Mouse (Mus musculus) heart, adult 2 months (tissue): ENCODE data around the gene Pex1. TPM values are rescaled to one million over a fixed set of nuclear protein-coding genes. Genes with fewer than 3 reads are reported as not detected.
"Not testable (repeated sequence)": the region's sequence is repeated elsewhere in the genome, so short reads cannot be mapped to it uniquely, and the experiment has no call there.

Experiments used
- DNase-seq, 2 experiments: peaks; one replicate each; pipeline ENCODE4 v3.0.0; 2021
- H3K27ac ChIP-seq: fragments of 200-600 bp; 2 replicates; pipeline ENCODE4 v1.8.1; 2022
- H3K27me3 ChIP-seq: fragments of 200-500 bp; 2 replicates; pipeline ENCODE4 v1.6.1; 2012; ENCODE audit warnings: mild to moderate bottlenecking, low read length, inconsistent platforms, mixed read lengths; ENCODE audit not compliant: control insufficient read depth, insufficient read depth
- H3K36me3 ChIP-seq: fragments of 200-500 bp; 2 replicates; pipeline ENCODE4 v1.6.1; 2012; ENCODE audit warnings: low read length, inconsistent platforms; ENCODE audit not compliant: control insufficient read depth, insufficient read depth
- H3K4me1 ChIP-seq: fragments of 200-500 bp; 2 replicates; pipeline ENCODE4 v1.6.1; 2011; ENCODE audit warnings: low read length; ENCODE audit not compliant: control insufficient read depth, insufficient read depth
- H3K4me3 ChIP-seq: fragments of 200-600 bp; 2 replicates; pipeline ENCODE4 v1.8.1; 2022
- H3K79me2 ChIP-seq: fragments of 200-500 bp; replicated peaks from 2 replicates; pipeline ENCODE4 v1.6.1; 2012; ENCODE audit warnings: mild to moderate bottlenecking, inconsistent platforms, low read length, moderate library complexity, mixed read lengths; ENCODE audit not compliant: control insufficient read depth, insufficient read depth
- H3K9ac ChIP-seq: fragments of 200-500 bp; 2 replicates; pipeline ENCODE4 v1.6.1; 2012; ENCODE audit warnings: low read depth, mild to moderate bottlenecking, control low read depth, inconsistent platforms, low read length, mixed read lengths
- CTCF ChIP-seq: fragments of 200-600 bp; IDR thresholded peaks from 2 replicates; pipeline ENCODE4 v1.8.1; 2022; ENCODE audit warnings: antibody characterized with exemption, mild to moderate bottlenecking, moderate library complexity
- EP300 ChIP-seq: fragments of 200-500 bp; IDR thresholded peaks from 2 replicates; pipeline ENCODE4 v1.6.1; 2011; ENCODE audit warnings: low read depth, low read length, control low read depth; ENCODE audit not compliant: insufficient read depth
- POLR2A ChIP-seq: fragments of 200-500 bp; IDR thresholded peaks from 2 replicates; pipeline ENCODE4 v1.6.1; 2011; ENCODE audit warnings: mild to moderate bottlenecking, low read depth, low read length, control low read depth; ENCODE audit not compliant: insufficient read depth
- WGBS: fragments of 180-500 bp; shearing (Covaris S2); methylation state at CpG from one replicate; pipeline ENCODE4 v1.1.7; 2018; 5-methylcytosine and 5-hydroxymethylcytosine counted together
- intact Hi-C: fragments of 180-260 bp; cut with DNase I; formaldehyde crosslinking; loops from one replicate; pipeline ENCODE4 v1.15.1; 2025
- polyA plus RNA-seq: library from polyadenylated mRNA; depleted of rRNA; stranded (reverse); fragments of >200 nt; gene quantifications from 2 replicates; pipeline ENCODE4 v1.2.3, GENCODE M21; 2012
- total RNA-seq, 2 experiments: library from RNA; stranded (reverse); gene quantifications; 2 replicates each; pipeline ENCODE4 v1.2.3; 2021

Gene Pex1
- total and polyA plus RNA-seq, 3 experiments: 5.4 to 9.3 (median 8.8) TPM

DNA sequence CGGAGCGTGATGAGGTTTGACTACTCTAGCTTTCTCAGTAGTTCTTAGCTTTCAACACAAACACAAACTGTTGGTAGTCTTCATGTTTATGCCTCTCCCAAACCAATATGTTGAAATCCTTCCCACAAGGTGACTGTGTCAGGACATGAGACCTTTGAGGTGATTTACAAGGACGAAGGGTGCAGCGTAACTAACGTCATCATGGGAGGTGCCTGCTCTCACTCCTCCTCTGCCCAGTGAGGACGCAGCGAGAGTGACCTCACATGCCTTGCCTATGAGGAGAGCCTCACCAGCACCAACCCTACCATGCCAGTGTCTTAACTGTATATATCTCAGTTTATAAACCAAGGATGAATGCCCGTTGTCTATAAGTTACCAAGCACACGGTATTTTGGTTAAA lies 11.2 kb downstream of the Pex1 start:
- no peaks in the 10 kb centered on the region for H3K79me2 ChIP-seq
- 95% methylated on average over 9 of the region's 9 CpGs for WGBS
- H3K9ac ChIP-seq: no peak overlapping the region
- intact Hi-C loops: no loop called here
- TF ChIP-seq POLR2A (no peak), CTCF (no peak)
- H3K4me1 ChIP-seq: no peaks in the 10 kb centered on the region
- no peaks in the 10 kb centered on the region for H3K27me3 ChIP-seq
- H3K36me3 ChIP-seq: no peaks in the 10 kb centered on the region
- DNase-seq: no peak
- H3K27ac ChIP-seq: no peak overlapping the region
- no peak overlapping the region for H3K4me3 ChIP-seq

DNA sequence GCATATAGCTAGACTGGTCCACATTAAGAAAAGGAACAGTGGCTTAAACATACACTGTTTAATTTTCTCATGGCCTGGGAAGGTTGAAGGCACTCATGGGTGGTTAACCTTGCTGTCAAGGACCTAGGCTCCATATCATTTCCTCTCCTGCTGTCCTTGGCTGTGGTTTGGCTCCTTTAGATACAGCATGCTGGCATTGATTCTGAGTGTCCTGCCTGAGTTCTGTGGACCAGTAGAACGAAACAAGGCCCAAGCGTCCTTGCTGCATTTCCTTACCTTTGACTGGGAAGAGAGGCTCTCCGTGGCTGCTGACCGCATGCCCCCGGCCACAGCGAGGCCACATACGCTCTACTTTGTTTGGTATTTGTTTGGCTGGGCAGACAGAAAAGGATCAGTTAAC lies 13.4 kb downstream of the Pex1 start:
- no peaks in the 10 kb centered on the region for H3K36me3 ChIP-seq
- H3K4me1 ChIP-seq: no peaks in the 10 kb centered on the region
- no peak overlapping the region for H3K4me3 ChIP-seq
- WGBS: 93% methylated on average over 7 of the region's 7 CpGs
- no peak overlapping the region for H3K27ac ChIP-seq
- intact Hi-C loops: no loop called here
- TF ChIP-seq CTCF: no peak
- TF ChIP-seq POLR2A: no peak
- TF ChIP-seq EP300: no peak
- H3K9ac ChIP-seq: no peak overlapping the region
- no peaks in the 10 kb centered on the region for H3K27me3 ChIP-seq
- DNase-seq: no peak
- no peaks in the 10 kb centered on the region for H3K79me2 ChIP-seq

DNA sequence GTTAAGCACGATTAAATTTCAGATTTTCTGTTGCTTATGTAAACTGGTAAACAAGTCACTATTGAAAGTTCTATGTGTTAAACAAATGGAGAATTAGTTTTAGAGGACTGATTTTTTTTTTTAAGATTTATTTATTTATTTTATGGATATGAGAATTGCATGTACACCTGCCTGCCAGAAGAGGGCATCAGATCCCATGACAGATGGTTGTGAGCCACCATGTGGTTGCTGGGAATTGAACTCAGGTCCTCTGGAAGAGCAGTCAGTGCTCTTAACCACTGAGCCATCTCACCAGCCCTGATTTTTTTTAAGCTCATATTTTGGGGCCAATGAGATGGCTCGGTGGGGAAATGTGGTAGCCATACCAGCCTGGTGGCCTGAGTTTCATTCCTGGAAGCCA lies 16.0 kb downstream of the Pex1 start:
- H3K36me3 ChIP-seq, DNase-seq, H3K79me2 ChIP-seq, H3K27me3 ChIP-seq, intact Hi-C loops, H3K9ac ChIP-seq, H3K4me3 ChIP-seq, H3K4me1 ChIP-seq, H3K27ac ChIP-seq: not testable (repeated sequence)
- WGBS: 97% methylated on average over 2 of the region's 2 CpGs
- TF ChIP-seq CTCF: peak; percentile 45

DNA sequence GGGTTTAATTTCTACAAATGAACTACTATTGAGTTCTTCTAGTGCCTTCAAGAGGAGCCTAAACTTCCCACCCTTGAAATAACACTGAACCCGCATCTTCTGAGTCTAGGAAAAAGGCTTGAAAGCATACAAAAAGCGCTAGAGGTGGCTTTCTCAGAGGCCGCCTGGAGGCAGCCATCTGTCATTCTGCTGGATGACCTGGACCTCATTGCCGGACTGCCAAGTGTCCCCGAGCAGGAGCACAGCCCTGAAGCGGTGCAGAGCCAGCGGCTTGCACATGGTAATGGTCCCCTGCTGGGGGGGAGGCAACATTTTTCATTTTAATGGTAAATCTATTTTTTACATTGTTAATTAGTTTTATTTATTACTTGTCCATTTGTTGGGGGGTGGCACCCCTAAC lies 24.6 kb downstream of the Pex1 start:
- no peak overlapping the region for H3K4me3 ChIP-seq
- no peaks in the 10 kb centered on the region; the same call in 1 of the 2 replicates for H3K36me3 ChIP-seq

DNA sequence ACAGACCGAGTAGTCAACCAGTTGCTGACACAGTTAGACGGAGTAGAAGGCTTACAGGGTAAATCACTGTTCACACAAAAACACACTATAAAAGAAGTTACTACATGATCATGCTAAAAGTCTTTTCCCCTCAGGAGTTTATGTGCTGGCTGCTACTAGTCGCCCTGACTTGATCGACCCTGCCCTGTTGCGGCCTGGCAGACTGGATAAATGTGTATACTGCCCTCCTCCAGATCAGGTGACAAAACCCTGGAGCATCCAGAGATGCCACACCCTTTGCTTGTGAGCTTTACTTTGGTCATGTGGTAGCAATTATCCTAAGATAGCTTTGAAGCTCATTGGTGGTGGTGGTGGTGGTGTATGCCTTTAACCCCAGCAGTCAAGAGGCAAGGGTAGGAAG lies 34.2 kb downstream of the Pex1 start:
- H3K9ac ChIP-seq: no peak overlapping the region
- WGBS: 92% methylated on average over 5 of the region's 5 CpGs
- no peaks in the 10 kb centered on the region for H3K36me3 ChIP-seq
- no peak overlapping the region for H3K4me3 ChIP-seq
- intact Hi-C loops: no loop called here
- TF ChIP-seq CTCF (no peak), POLR2A (no peak), EP300 (no peak)
- no peaks in the 10 kb centered on the region for H3K4me1 ChIP-seq
- DNase-seq: no peak
- no peaks in the 10 kb centered on the region for H3K79me2 ChIP-seq
- H3K27ac ChIP-seq: no peak overlapping the region
- no peaks in the 10 kb centered on the region for H3K27me3 ChIP-seq

More for the DNA sequence above, 24.6 kb downstream of the Pex1 start:
- DNase-seq: no peak
- no peaks in the 10 kb centered on the region for H3K27me3 ChIP-seq
- no peak for TF ChIP-seq EP300
- TF ChIP-seq CTCF: no peak
- no peak for TF ChIP-seq POLR2A
- H3K79me2 ChIP-seq: no peaks in the 10 kb centered on the region
- intact Hi-C loops: no loop called here
- H3K9ac ChIP-seq: no peak overlapping the region
- H3K27ac ChIP-seq: no peak overlapping the region
- H3K4me1 ChIP-seq: no peaks in the 10 kb centered on the region
- WGBS: 94% methylated on average over 7 of the region's 7 CpGs

DNA sequence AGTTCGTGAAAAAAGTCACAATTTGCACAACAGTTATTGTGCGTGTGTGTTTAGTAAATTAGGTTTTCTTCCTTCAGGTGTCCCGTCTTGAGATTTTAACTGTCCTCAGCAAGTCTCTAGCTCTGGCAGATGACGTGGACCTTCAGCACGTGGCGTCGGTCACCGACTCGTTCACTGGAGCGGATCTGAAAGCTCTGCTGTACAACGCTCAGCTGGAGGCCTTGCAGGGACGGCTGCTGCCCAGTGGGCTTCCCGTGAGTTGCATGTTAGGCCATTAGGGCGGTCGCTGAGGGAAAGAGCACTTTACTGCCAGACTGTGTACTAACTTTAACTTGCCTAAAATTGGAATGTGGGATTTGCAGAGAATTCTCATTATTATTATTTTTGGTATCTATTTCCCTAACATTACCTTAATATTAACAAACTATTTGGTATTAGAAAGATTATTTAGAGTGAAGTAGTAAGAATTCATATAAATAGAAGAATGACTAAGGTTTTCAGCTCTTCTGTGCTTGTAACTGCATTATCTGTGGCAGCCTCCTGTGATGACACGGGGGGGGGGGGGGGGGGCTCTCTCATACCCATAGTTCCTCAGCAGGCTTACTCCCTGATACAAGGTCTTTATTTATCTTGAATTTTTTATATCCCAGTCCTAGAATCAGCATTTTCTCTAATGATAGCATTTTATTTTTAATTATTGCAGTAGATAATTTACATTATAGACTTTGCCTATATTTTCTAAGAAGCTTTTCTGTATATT lies 35.8 kb downstream of the Pex1 start:
- Histone ChIP-seq H3K9ac (no peak overlapping the region), H3K27me3 (no peaks in the 10 kb centered on the region), H3K4me3 (no peak overlapping the region), H3K79me2 (no peaks in the 10 kb centered on the region), H3K4me1 (no peaks in the 10 kb centered on the region), H3K27ac (no peak overlapping the region), H3K36me3 (no peaks in the 10 kb centered on the region)
- 73% methylated on average over 16 of the region's 16 CpGs for WGBS
- DNase-seq: no peak
- TF ChIP-seq EP300: no peak
- TF ChIP-seq CTCF: no peak
- no peak for TF ChIP-seq POLR2A
- intact Hi-C loops: no loop called here
